Mouse (Mus musculus) embryonic facial prominence, embryonic 12.5 days (tissue): ENCODE measurements around the gene Cbfa2t2. TPM values are rescaled to one million over a fixed set of nuclear protein-coding genes. Genes with fewer than 3 reads are reported as not detected.

Experiments used
- ATAC-seq: fragments of 200-750 bp; cut with Nextera tagmentation; 2 replicates; pipeline ENCODE4 v1.8.0; 2017; ENCODE audit not compliant: insufficient number of reproducible peaks, insufficient read depth, low FRiP score, low TSS enrichment
- H3K27ac ChIP-seq: fragments of 300-500 bp; sonication (generic); 2 replicates; pipeline ENCODE4 v1.5.1; 2016; ENCODE audit warnings: mild to moderate bottlenecking
- H3K27me3 ChIP-seq: fragments of 300-500 bp; sonication (generic); 2 replicates; pipeline ENCODE4 v1.6.1; 2016; ENCODE audit warnings: mild to moderate bottlenecking, moderate library complexity
- H3K36me3 ChIP-seq: fragments of 300-500 bp; sonication (generic); 2 replicates; pipeline ENCODE4 v1.6.1; 2016; ENCODE audit warnings: mild to moderate bottlenecking
- H3K4me1 ChIP-seq: fragments of 300-500 bp; sonication (generic); 2 replicates; pipeline ENCODE4 v1.6.1; 2016
- H3K4me2 ChIP-seq: fragments of 300-500 bp; sonication (generic); replicated peaks from 2 replicates; pipeline ENCODE4 v1.6.1; 2016; ENCODE audit warnings: mild to moderate bottlenecking, moderate library complexity
- H3K4me3 ChIP-seq: fragments of 300-500 bp; sonication (generic); 2 replicates; pipeline ENCODE4 v1.5.1; 2016; ENCODE audit warnings: mild to moderate bottlenecking
- H3K9ac ChIP-seq: fragments of 300-500 bp; sonication (generic); 2 replicates; pipeline ENCODE4 v1.6.1; 2016; ENCODE audit warnings: mild to moderate bottlenecking, moderate library complexity
- H3K9me3 ChIP-seq: fragments of 300-500 bp; sonication (generic); 2 replicates; pipeline ENCODE4 v1.6.1; 2016; ENCODE audit warnings: mild to moderate bottlenecking, moderate library complexity
- WGBS: fragments of 180-500 bp; shearing (Covaris S2); methylation state at CpG from one replicate; pipeline ENCODE4 v1.1.7; 2016; 5-methylcytosine and 5-hydroxymethylcytosine counted together
- polyA plus RNA-seq: library from polyadenylated mRNA; unstranded; fragments of >200 nt; fragmentation: Nextera tagmentation; extraction: Ambion mirVana; gene quantifications from 2 replicates; pipeline ENCODE4 v1.2.1, GENCODE M21; 2016

The Cbfa2t2 gene
- polyA plus RNA-seq, 1 experiment from 2014 or later = 65.3 TPM

GRCm38 (mm10) chr2:154572996-154573395, 136.7 kb downstream of the Cbfa2t2 start:
- H3K36me3 ChIP-seq = no peaks in the 10 kb centered on the region
- no peak for ATAC-seq
- no peak overlapping the region for H3K4me2 ChIP-seq
- no peak overlapping the region for H3K9ac ChIP-seq
- H3K27me3 ChIP-seq = no peaks in the 10 kb centered on the region
- H3K4me3 ChIP-seq = no peak overlapping the region
- H3K4me1 ChIP-seq = peaks cover 19% of the 10 kb centered on the region
- no peak overlapping the region for H3K27ac ChIP-seq
- WGBS = 84% methylated on average over 3 of the region's 3 CpGs
- H3K9me3 ChIP-seq = no peaks in the 10 kb centered on the region

GRCm38 (mm10) chr2:154574271-154574670, 138.0 kb downstream of the Cbfa2t2 start:
- ATAC-seq = no peak
- no peak overlapping the region for H3K9ac ChIP-seq
- H3K9me3 ChIP-seq = no peaks in the 10 kb centered on the region
- H3K4me1 ChIP-seq = peaks cover 8% of the 10 kb centered on the region; the same call in 1 of the 2 replicates
- no peak overlapping the region for H3K27ac ChIP-seq
- WGBS = 56% methylated on average over 7 of the region's 7 CpGs
- no peaks in the 10 kb centered on the region for H3K27me3 ChIP-seq
- no peak overlapping the region for H3K4me2 ChIP-seq
- H3K36me3 ChIP-seq = no peaks in the 10 kb centered on the region
- no peak overlapping the region for H3K4me3 ChIP-seq

- Histone ChIP-seq H3K36me3 (no peaks in the 10 kb centered on the region), H3K9ac (no peak overlapping the region; the same call in 1 of the 2 replicates), H3K4me1 (peaks cover 8% of the 10 kb centered on the region; the same call in 1 of the 2 replicates), H3K9me3 (no peaks in the 10 kb centered on the region), H3K27me3 (no peaks in the 10 kb centered on the region), H3K4me3 (no peak overlapping the region), H3K4me2 (no peak overlapping the region), H3K27ac (no peak overlapping the region)
- WGBS = 39% methylated on average over 12 of the region's 12 CpGs
- 0 out of 2 replicates have a peak, but pooled peaks have one; percentile 31 for ATAC-seq
Observed at GRCm38 (mm10) chr2:154576876-154577743, 140.8 kb downstream of the Cbfa2t2 start.

- 78% methylated on average over 6 of the region's 6 CpGs for WGBS
- Histone ChIP-seq H3K4me1 (peaks cover 8% of the 10 kb centered on the region; the same call in 1 of the 2 replicates), H3K27me3 (no peaks in the 10 kb centered on the region), H3K4me3 (no peak overlapping the region), H3K27ac (no peak overlapping the region), H3K9ac (no peak overlapping the region), H3K9me3 (no peaks in the 10 kb centered on the region), H3K36me3 (no peaks in the 10 kb centered on the region), H3K4me2 (no peak overlapping the region)
- ATAC-seq = 0 out of 2 replicates have a peak, but pooled peaks have one; percentile 38
Observed at GRCm38 (mm10) chr2:154577744-154578067, 141.4 kb downstream of the Cbfa2t2 start.

- WGBS = 82% methylated on average over 8 of the region's 8 CpGs
- H3K36me3 ChIP-seq = no peaks in the 10 kb centered on the region
- H3K4me2 ChIP-seq = no peak overlapping the region
- H3K4me1 ChIP-seq = peaks cover 20% of the 10 kb centered on the region; the same call in 1 of the 2 replicates
- no peak overlapping the region for H3K9ac ChIP-seq
- H3K27me3 ChIP-seq = no peaks in the 10 kb centered on the region
- ATAC-seq = no peak
- no peak overlapping the region for H3K27ac ChIP-seq
- H3K4me3 ChIP-seq = no peak overlapping the region
- H3K9me3 ChIP-seq = no peaks in the 10 kb centered on the region
Observed at GRCm38 (mm10) chr2:154580586-154580985, 144.3 kb downstream of the Cbfa2t2 start.

- no peaks in the 10 kb centered on the region for H3K9me3 ChIP-seq
- peaks cover 23% of the 10 kb centered on the region; the same call in 1 of the 2 replicates for H3K4me1 ChIP-seq
- H3K27ac ChIP-seq = no peak overlapping the region
- H3K27me3 ChIP-seq = no peaks in the 10 kb centered on the region
- 90% methylated on average over 1 of the region's 1 CpGs for WGBS
- no peak overlapping the region for H3K4me3 ChIP-seq
- no peak overlapping the region for H3K9ac ChIP-seq
- no peak overlapping the region for H3K4me2 ChIP-seq
- no peaks in the 10 kb centered on the region for H3K36me3 ChIP-seq
- ATAC-seq = no peak
Observed at GRCm38 (mm10) chr2:154581421-154581820, 145.1 kb downstream of the Cbfa2t2 start.

- Histone ChIP-seq H3K4me1 (peaks cover 15% of the 10 kb centered on the region; the same call in 1 of the 2 replicates), H3K4me3 (no peak overlapping the region), H3K27me3 (no peaks in the 10 kb centered on the region), H3K27ac (peak overlapping the region; percentile 30; the same call in 1 of the 2 replicates), H3K4me2 (no peak overlapping the region), H3K9me3 (no peaks in the 10 kb centered on the region), H3K36me3 (peaks cover 5% of the 10 kb centered on the region), H3K9ac (no peak overlapping the region)
- WGBS = 68% methylated on average over 15 of the region's 15 CpGs
- peak; percentile 42; the same call in 1 of the 2 replicates for ATAC-seq
Observed at GRCm38 (mm10) chr2:154583906-154584872, 147.9 kb downstream of the Cbfa2t2 start.

- Histone ChIP-seq H3K4me3 (no peak overlapping the region), H3K9ac (no peak overlapping the region), H3K27ac (no peak overlapping the region), H3K9me3 (no peaks in the 10 kb centered on the region), H3K36me3 (peaks cover 5% of the 10 kb centered on the region), H3K4me2 (no peak overlapping the region), H3K4me1 (peaks cover 15% of the 10 kb centered on the region; the same call in 1 of the 2 replicates), H3K27me3 (no peaks in the 10 kb centered on the region)
- 72% methylated on average over 17 of the region's 17 CpGs for WGBS
- no peak for ATAC-seq
Observed at GRCm38 (mm10) chr2:154584931-154585601, 148.8 kb downstream of the Cbfa2t2 start.

- no peak overlapping the region for H3K4me3 ChIP-seq
- ATAC-seq = no peak
- no peak overlapping the region for H3K9ac ChIP-seq
- no peaks in the 10 kb centered on the region for H3K9me3 ChIP-seq
- peaks cover 5% of the 10 kb centered on the region for H3K36me3 ChIP-seq
- WGBS = 70% methylated on average over 5 of the region's 5 CpGs
- no peak overlapping the region for H3K27ac ChIP-seq
- H3K4me1 ChIP-seq = peaks cover 15% of the 10 kb centered on the region; the same call in 1 of the 2 replicates
- H3K27me3 ChIP-seq = no peaks in the 10 kb centered on the region
- no peak overlapping the region for H3K4me2 ChIP-seq
Observed at GRCm38 (mm10) chr2:154586405-154586804, 150.1 kb downstream of the Cbfa2t2 start.
